Mouse (Mus musculus) G1E (cell line): ENCODE results near the gene Ubap2l. TPM values are rescaled to one million over a fixed set of nuclear protein-coding genes. Genes with fewer than 3 reads are reported as not detected.
A peak's percentile ranks its signal among the peaks of the same experiment; 100 is the strongest.

Source experiments
- ATAC-seq: 2 replicates; pipeline ENCODE4 v1.8.0; 2016; ENCODE audit warnings: mild to moderate bottlenecking; ENCODE audit not compliant: insufficient number of reproducible peaks, poor library complexity, low FRiP score, severe bottlenecking; ENCODE audit errors: extremely low read depth
- DNase-seq: peaks from one replicate; pipeline ENCODE4 v3.0.0; 2012; ENCODE audit warnings: low spot score
- H3K27me3 ChIP-seq: 2 replicates; pipeline ENCODE4 v1.6.1; 2012; ENCODE audit warnings: mild to moderate bottlenecking, low read length, inconsistent platforms; ENCODE audit not compliant: insufficient read depth
- H3K36me3 ChIP-seq: replicated peaks from 2 replicates; pipeline ENCODE3; 2012; ENCODE audit warnings: mild to moderate bottlenecking, inconsistent platforms
- H3K4me1 ChIP-seq: 2 replicates; pipeline ENCODE4 v1.6.1; 2012; ENCODE audit warnings: low read depth, low read length, inconsistent platforms, mixed read lengths; ENCODE audit not compliant: insufficient read depth
- H3K4me3 ChIP-seq: 2 replicates; pipeline ENCODE4 v1.5.1; 2012; ENCODE audit warnings: low read depth, mild to moderate bottlenecking, inconsistent platforms, low read length, moderate library complexity, mixed read lengths
- H3K9me3 ChIP-seq: replicated peaks from 2 replicates; pipeline ENCODE4 v1.6.1; 2012; ENCODE audit warnings: inconsistent platforms
- CTCF ChIP-seq: IDR thresholded peaks from 2 replicates; pipeline ENCODE4 v1.5.1; 2012; ENCODE audit warnings: low read depth, low read length, inconsistent platforms, mixed read lengths
- GATA1 ChIP-seq: IDR thresholded peaks from 2 replicates; pipeline ENCODE4 v1.6.1; 2012; ENCODE audit warnings: borderline replicate concordance, low read length, inconsistent platforms, mixed read lengths
- GATA2 ChIP-seq: IDR thresholded peaks from 2 replicates; pipeline ENCODE4 v1.6.1; 2012; ENCODE audit warnings: low read depth, low read length, inconsistent platforms, borderline replicate concordance
- POLR2AphosphoS5 ChIP-seq: IDR thresholded peaks from 2 replicates; pipeline ENCODE4 v1.6.1; 2012; ENCODE audit warnings: low read depth, low read length, inconsistent platforms; ENCODE audit not compliant: insufficient replicate concordance
- TAL1 ChIP-seq: conservative IDR thresholded peaks from 2 replicates; pipeline ENCODE4 v1.6.1; 2012; ENCODE audit warnings: low read depth, low read length, inconsistent platforms, mixed read lengths
- polyA plus RNA-seq: library from polyadenylated mRNA; stranded (reverse); fragments of >175 nt; gene quantifications from 2 replicates; pipeline ENCODE4 v1.2.3, GENCODE M21; 2012
- total RNA-seq, 2 experiments: library from RNA; stranded (forward) in 1 of 2; stranded (reverse) in 1 of 2; fragments of 200-1000 nt in 1 of 2; fragments of >200 nt in 1 of 2; fragmentation: Nextera tagmentation in 1 of 2; gene quantifications; 2 replicates each; pipeline ENCODE4 v1.2.3; 2014 to 2017

Gene Ubap2l
- 353 and 407 TPM in 2 replicates for total RNA-seq (2014; fragmentation: Nextera tagmentation)
- total RNA-seq (2017): 150 and 193 TPM in 2 replicates
- 145 and 160 TPM in 2 replicates for polyA plus RNA-seq

GRCm38 (mm10) chr3:90052351-90053241 lies at the start of gene Ubap2l:
Ubap2l (minus strand) TSS chr3:90052628.
- no peaks in the 10 kb centered on the region for H3K9me3 ChIP-seq
- H3K27me3 ChIP-seq: no peaks in the 10 kb centered on the region
- H3K36me3 ChIP-seq: peaks cover 39% of the 10 kb centered on the region
- H3K4me1 ChIP-seq: peaks cover 38% of the 10 kb centered on the region
- TF ChIP-seq GATA2 (no peak), POLR2AphosphoS5 (no peak), CTCF (no peak), GATA1 (no peak), TAL1 (no peak)
- H3K4me3 ChIP-seq: peak within 1 kb of the TSS; percentile 81
- DNase-seq (peak; percentile 94), ATAC-seq (peak; percentile 81)

GRCm38 (mm10) chr3:90101673-90102072 lies 49.2 kb upstream of the Ubap2l start:
- ATAC-seq (no peak), DNase-seq (no peak)
- Histone ChIP-seq H3K27me3 (no peaks in the 10 kb centered on the region), H3K4me3 (no peak overlapping the region), H3K4me1 (0 out of 2 replicates have a peak, but pooled peaks cover 4% of the 10 kb centered on the region), H3K36me3 (peaks cover 39% of the 10 kb centered on the region), H3K9me3 (no peaks in the 10 kb centered on the region)
- TF ChIP-seq POLR2AphosphoS5: no peak
- TF ChIP-seq GATA2: no peak
- no peak for TF ChIP-seq CTCF
- no peak for TF ChIP-seq TAL1
- TF ChIP-seq GATA1: no peak

GRCm38 (mm10) chr3:90101010-90101409 lies 48.6 kb upstream of the Ubap2l start:
- H3K4me3 ChIP-seq: no peak overlapping the region
- no peaks in the 10 kb centered on the region for H3K27me3 ChIP-seq
- ATAC-seq (no peak), DNase-seq (no peak)
- H3K36me3 ChIP-seq: peaks cover 44% of the 10 kb centered on the region
- TF ChIP-seq GATA2 (no peak), POLR2AphosphoS5 (no peak), CTCF (no peak), GATA1 (no peak), TAL1 (no peak)
- 0 out of 2 replicates have a peak, but pooled peaks cover 4% of the 10 kb centered on the region for H3K4me1 ChIP-seq
- no peaks in the 10 kb centered on the region for H3K9me3 ChIP-seq

GRCm38 (mm10) chr3:90097928-90098327 lies 45.5 kb upstream of the Ubap2l start:
- H3K4me3 ChIP-seq: no peak overlapping the region
- ATAC-seq (no peak), DNase-seq (no peak)
- H3K9me3 ChIP-seq: no peaks in the 10 kb centered on the region
- H3K36me3 ChIP-seq: peaks cover 73% of the 10 kb centered on the region
- H3K27me3 ChIP-seq: no peaks in the 10 kb centered on the region
- H3K4me1 ChIP-seq: peaks cover 11% of the 10 kb centered on the region; the same call in 1 of the 2 replicates
- TF ChIP-seq GATA2 (no peak), GATA1 (no peak), POLR2AphosphoS5 (no peak), TAL1 (no peak), CTCF (no peak)

GRCm38 (mm10) chr3:90094453-90094852 lies 42.0 kb upstream of the Ubap2l start:
- ATAC-seq (no peak), DNase-seq (no peak)
- Histone ChIP-seq H3K27me3 (no peaks in the 10 kb centered on the region), H3K4me3 (no peak overlapping the region), H3K4me1 (peaks cover 15% of the 10 kb centered on the region), H3K36me3 (peaks cover 93% of the 10 kb centered on the region), H3K9me3 (no peaks in the 10 kb centered on the region)
- TF ChIP-seq GATA2 (no peak), TAL1 (no peak), POLR2AphosphoS5 (no peak), GATA1 (no peak), CTCF (no peak)

- TF ChIP-seq CTCF: no peak
- TF ChIP-seq POLR2AphosphoS5: no peak
- no peak for TF ChIP-seq GATA1
- TF ChIP-seq GATA2: no peak
- no peak for TF ChIP-seq TAL1
- Histone ChIP-seq H3K36me3 (peaks cover 98% of the 10 kb centered on the region), H3K27me3 (no peaks in the 10 kb centered on the region), H3K4me3 (no peak overlapping the region), H3K9me3 (no peaks in the 10 kb centered on the region), H3K4me1 (peaks cover 26% of the 10 kb centered on the region)
- no peak for DNase-seq
- no peak for ATAC-seq
These were observed 38.5 kb upstream of the Ubap2l start for GRCm38 (mm10) chr3:90090892-90091291.
